Mouse (Mus musculus): ENCODE measurements around the gene S100a3. TPM values are rescaled to one million over a fixed set of nuclear protein-coding genes. Genes with fewer than 3 reads are reported as not detected.

Gene S100a3
- total RNA-seq, 1 experiment: 1.6 TPM

DNA sequence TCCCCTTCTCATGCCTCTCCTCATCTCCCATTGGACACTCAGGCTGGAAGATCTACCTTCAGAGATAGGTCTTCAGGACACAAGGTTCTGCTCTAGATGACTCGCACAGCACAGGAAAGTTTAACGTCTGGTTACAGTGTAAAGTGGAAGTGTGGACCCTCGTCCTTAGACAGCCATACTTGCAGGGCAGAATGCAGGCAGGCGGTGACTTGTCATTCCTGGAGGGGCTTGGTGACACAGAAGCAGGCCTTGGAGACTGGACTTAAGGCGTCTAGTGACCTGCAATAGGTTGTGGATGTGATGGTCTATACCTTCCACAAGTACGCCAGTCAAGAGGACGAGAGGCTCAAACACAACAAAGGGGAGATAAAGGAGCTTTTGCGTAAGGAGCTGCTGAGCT, 29.6 kb downstream of the S100a3 start, which contains the start of gene S100a2:
TSS of gene S100a2 (plus strand) at position 301 of the 400 bp plus-strand sequence.
- DNase-seq (ENCODE audit: low read depth, low spot score): no peak
- in situ Hi-C loops (cut with MboI; ENCODE audit: low sequenced_read_pairs in 2 of 2, unreplicated experiment in 2 of 2): no loop called here
- H3K9ac ChIP-seq (ENCODE audit: insufficient read depth, low read depth, low read length, poor library complexity, severe bottlenecking): no peak within 1 kb of the TSS
- H3K27ac ChIP-seq (ENCODE audit: insufficient read depth, low read depth, low read length, poor library complexity, severe bottlenecking): no peak within 1 kb of the TSS
- no peak within 1 kb of the TSS for H3K4me3 ChIP-seq (ENCODE audit: insufficient read depth in 1 of 2, low read depth in 1 of 2, low read length in 2 of 2, poor library complexity in 1 of 2, severe bottlenecking in 1 of 2)
- H3K36me3 ChIP-seq (ENCODE audit: control insufficient read depth, insufficient read depth, low read length, poor library complexity, severe bottlenecking): no peaks in the 10 kb centered on the region
- peaks cover 3 to 15% of the 10 kb centered on the region in 2 experiments; a peak in 1 of 4 replicates for H3K4me1 ChIP-seq (ENCODE audit: control insufficient read depth in 2 of 2, insufficient read depth in 2 of 2, low read length in 2 of 2, poor library complexity in 1 of 2)
- no peaks in the 10 kb centered on the region for H3K9me3 ChIP-seq (ENCODE audit: control insufficient read depth, insufficient read depth, low read depth, low read length)
- TF ChIP-seq ZNF384 (IDR thresholded peaks at IDR 0.05; ENCODE audit: low read depth, low read length) (no peak), ZC3H11A (IDR thresholded peaks at IDR 0.05; ENCODE audit: borderline replicate concordance, low read depth, low read length) (no peak), MAFK (IDR thresholded peaks at IDR 0.05; ENCODE audit: insufficient read depth, low read depth, low read length) (no peak), HCFC1 (IDR thresholded peaks at IDR 0.05; ENCODE audit: borderline replicate concordance, insufficient read depth, low read length) (no peak), CHD2 (IDR thresholded peaks at IDR 0.05; ENCODE audit: low read depth, low read length) (no peak)

DNA sequence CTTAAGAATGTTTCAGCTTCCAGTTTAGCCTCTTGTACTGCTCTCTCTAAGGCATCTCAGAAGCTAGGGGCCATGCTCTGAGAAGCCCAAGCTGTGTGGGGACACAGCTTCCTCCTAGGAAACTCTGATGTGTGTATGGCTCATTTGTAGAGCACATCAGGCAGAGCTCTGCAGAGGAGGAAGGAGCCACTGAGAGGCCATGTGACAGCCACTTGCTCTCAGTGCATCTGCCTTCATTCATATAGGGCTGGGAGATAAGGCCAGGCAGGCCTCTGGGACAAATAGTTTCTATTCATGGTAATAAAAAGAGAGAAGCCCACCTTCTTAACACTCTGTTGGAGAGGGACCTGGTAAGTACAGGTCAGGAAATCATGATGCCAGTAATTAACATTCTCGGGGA, 34.1 kb downstream of the S100a3 start:
- in situ Hi-C loops (cut with MboI; ENCODE audit: low sequenced_read_pairs in 2 of 2, unreplicated experiment in 2 of 2): no loop called here
- DNase-seq (ENCODE audit: low read depth, low spot score): no peak
- Histone ChIP-seq H3K9ac (ENCODE audit: insufficient read depth, low read depth, low read length, poor library complexity, severe bottlenecking) (no peak overlapping the region), H3K4me1 (ENCODE audit: control insufficient read depth in 2 of 2, insufficient read depth in 2 of 2, low read length in 2 of 2, poor library complexity in 1 of 2) (no peaks in the 10 kb centered on the region), H3K36me3 (ENCODE audit: control insufficient read depth, insufficient read depth, low read length, poor library complexity, severe bottlenecking) (no peaks in the 10 kb centered on the region), H3K4me3 (ENCODE audit: insufficient read depth in 1 of 2, low read depth in 1 of 2, low read length in 2 of 2, poor library complexity in 1 of 2, severe bottlenecking in 1 of 2) (no peak overlapping the region), H3K27ac (ENCODE audit: insufficient read depth, low read depth, low read length, poor library complexity, severe bottlenecking) (no peak overlapping the region), H3K9me3 (ENCODE audit: control insufficient read depth, insufficient read depth, low read depth, low read length) (no peaks in the 10 kb centered on the region)
- TF ChIP-seq CHD2 (IDR thresholded peaks at IDR 0.05; ENCODE audit: low read depth, low read length): no peak
- no peak for TF ChIP-seq MAFK (IDR thresholded peaks at IDR 0.05; ENCODE audit: insufficient read depth, low read depth, low read length)
- no peak for TF ChIP-seq ZC3H11A (IDR thresholded peaks at IDR 0.05; ENCODE audit: borderline replicate concordance, low read depth, low read length)
- TF ChIP-seq HCFC1 (IDR thresholded peaks at IDR 0.05; ENCODE audit: borderline replicate concordance, insufficient read depth, low read length): no peak
- no peak for TF ChIP-seq ZNF384 (IDR thresholded peaks at IDR 0.05; ENCODE audit: low read depth, low read length)

DNA sequence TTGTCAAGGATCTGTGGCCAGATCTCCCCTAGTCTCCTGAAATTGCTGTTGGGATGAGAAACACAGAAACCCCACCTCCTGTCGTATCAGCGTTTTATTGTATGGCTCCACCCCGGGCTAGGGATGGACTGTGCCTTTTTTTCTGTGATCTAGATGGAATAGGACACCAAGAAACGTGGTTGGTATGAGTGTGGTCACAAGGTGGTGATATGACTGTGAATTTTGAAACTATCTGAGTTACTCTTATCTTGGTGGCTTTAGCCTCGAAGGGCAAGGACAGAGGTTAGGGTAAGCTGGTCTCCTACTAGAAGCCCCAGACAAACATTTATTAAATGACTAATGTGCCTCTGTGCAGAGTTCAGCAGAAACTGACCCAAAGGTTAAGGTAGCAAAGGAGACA, 35.2 kb downstream of the S100a3 start:
- in situ Hi-C loops (cut with MboI; ENCODE audit: low sequenced_read_pairs in 2 of 2, unreplicated experiment in 2 of 2): no loop called here
- TF ChIP-seq ZNF384 (IDR thresholded peaks at IDR 0.05; ENCODE audit: low read depth, low read length) (no peak), HCFC1 (IDR thresholded peaks at IDR 0.05; ENCODE audit: borderline replicate concordance, insufficient read depth, low read length) (no peak), MAFK (IDR thresholded peaks at IDR 0.05; ENCODE audit: insufficient read depth, low read depth, low read length) (no peak), ZC3H11A (IDR thresholded peaks at IDR 0.05; ENCODE audit: borderline replicate concordance, low read depth, low read length) (no peak), CHD2 (IDR thresholded peaks at IDR 0.05; ENCODE audit: low read depth, low read length) (no peak)

DNA sequence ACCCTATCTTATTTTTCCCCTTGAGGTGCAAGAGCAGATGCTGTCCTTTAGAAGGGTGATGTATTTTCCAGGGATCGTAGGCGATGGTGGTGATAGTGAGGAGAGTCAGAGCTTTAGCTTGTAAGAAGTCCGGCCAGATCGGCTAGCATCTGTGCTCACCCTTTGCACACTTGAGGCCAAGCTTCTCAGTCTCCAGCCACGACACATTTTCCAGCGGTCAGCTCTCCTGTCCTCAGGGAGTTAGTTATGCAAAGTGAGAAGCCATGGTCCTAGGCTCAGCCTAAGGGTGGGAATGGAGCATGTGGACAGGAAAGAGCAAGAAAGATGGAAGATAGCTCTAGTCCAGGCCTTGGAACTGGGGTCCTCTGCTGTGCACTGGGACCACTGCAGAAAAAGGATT, 36.4 kb downstream of the S100a3 start:
- TF ChIP-seq CHD2 (IDR thresholded peaks at IDR 0.05; ENCODE audit: low read depth, low read length) (no peak), ZNF384 (IDR thresholded peaks at IDR 0.05; ENCODE audit: low read depth, low read length) (no peak), HCFC1 (IDR thresholded peaks at IDR 0.05; ENCODE audit: borderline replicate concordance, insufficient read depth, low read length) (no peak), MAFK (IDR thresholded peaks at IDR 0.05; ENCODE audit: insufficient read depth, low read depth, low read length) (no peak), ZC3H11A (IDR thresholded peaks at IDR 0.05; ENCODE audit: borderline replicate concordance, low read depth, low read length) (no peak)
- no peaks in the 10 kb centered on the region for H3K9me3 ChIP-seq (ENCODE audit: control insufficient read depth, insufficient read depth, low read depth, low read length)
- no peaks in the 10 kb centered on the region for H3K36me3 ChIP-seq (ENCODE audit: control insufficient read depth, insufficient read depth, low read length, poor library complexity, severe bottlenecking)
- H3K4me3 ChIP-seq (ENCODE audit: insufficient read depth in 1 of 2, low read depth in 1 of 2, low read length in 2 of 2, poor library complexity in 1 of 2, severe bottlenecking in 1 of 2): no peak overlapping the region
- no peak overlapping the region for H3K27ac ChIP-seq (ENCODE audit: insufficient read depth, low read depth, low read length, poor library complexity, severe bottlenecking)
- no peak for DNase-seq (ENCODE audit: low read depth, low spot score)
- no peak overlapping the region for H3K9ac ChIP-seq (ENCODE audit: insufficient read depth, low read depth, low read length, poor library complexity, severe bottlenecking)
- in situ Hi-C loops (cut with MboI; ENCODE audit: low sequenced_read_pairs in 2 of 2, unreplicated experiment in 2 of 2): no loop called here
- no peaks in the 10 kb centered on the region for H3K4me1 ChIP-seq (ENCODE audit: control insufficient read depth in 2 of 2, insufficient read depth in 2 of 2, low read length in 2 of 2, poor library complexity in 1 of 2)

More for the DNA sequence above, 35.2 kb downstream of the S100a3 start:
- no peaks in the 10 kb centered on the region for H3K9me3 ChIP-seq (ENCODE audit: control insufficient read depth, insufficient read depth, low read depth, low read length)
- H3K36me3 ChIP-seq (ENCODE audit: control insufficient read depth, insufficient read depth, low read length, poor library complexity, severe bottlenecking): no peaks in the 10 kb centered on the region
- no peak overlapping the region for H3K4me3 ChIP-seq (ENCODE audit: insufficient read depth in 1 of 2, low read depth in 1 of 2, low read length in 2 of 2, poor library complexity in 1 of 2, severe bottlenecking in 1 of 2)
- DNase-seq (ENCODE audit: low read depth, low spot score): no peak
- H3K9ac ChIP-seq (ENCODE audit: insufficient read depth, low read depth, low read length, poor library complexity, severe bottlenecking): no peak overlapping the region
- H3K27ac ChIP-seq (ENCODE audit: insufficient read depth, low read depth, low read length, poor library complexity, severe bottlenecking): no peak overlapping the region
- no peaks in the 10 kb centered on the region for H3K4me1 ChIP-seq (ENCODE audit: control insufficient read depth in 2 of 2, insufficient read depth in 2 of 2, low read length in 2 of 2, poor library complexity in 1 of 2)

DNA sequence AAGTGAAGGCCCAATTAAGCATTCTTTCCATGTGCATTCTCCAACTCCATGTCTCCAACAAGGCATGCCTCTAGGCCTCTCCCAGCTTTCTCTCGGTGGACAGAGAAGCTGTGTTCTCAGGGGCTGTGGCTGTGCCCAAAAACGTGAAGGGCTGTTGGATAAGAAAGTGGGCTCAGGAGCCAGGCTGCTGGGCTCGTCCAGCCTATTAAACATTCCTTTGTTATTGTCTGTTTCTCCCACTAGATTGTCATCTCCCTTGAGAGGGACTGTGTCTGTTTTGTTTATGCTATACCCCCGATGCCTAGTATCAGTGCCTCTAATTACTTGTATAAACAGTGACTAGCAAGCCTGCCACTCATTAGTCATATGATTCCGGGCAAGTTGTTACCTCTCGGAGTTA, 37.4 kb downstream of the S100a3 start:
- H3K27ac ChIP-seq (ENCODE audit: insufficient read depth, low read depth, low read length, poor library complexity, severe bottlenecking): no peak overlapping the region
- H3K4me3 ChIP-seq (ENCODE audit: insufficient read depth in 1 of 2, low read depth in 1 of 2, low read length in 2 of 2, poor library complexity in 1 of 2, severe bottlenecking in 1 of 2): no peak overlapping the region
- TF ChIP-seq MAFK (IDR thresholded peaks at IDR 0.05; ENCODE audit: insufficient read depth, low read depth, low read length) (no peak), HCFC1 (IDR thresholded peaks at IDR 0.05; ENCODE audit: borderline replicate concordance, insufficient read depth, low read length) (no peak), CHD2 (IDR thresholded peaks at IDR 0.05; ENCODE audit: low read depth, low read length) (no peak), ZNF384 (IDR thresholded peaks at IDR 0.05; ENCODE audit: low read depth, low read length) (no peak), ZC3H11A (IDR thresholded peaks at IDR 0.05; ENCODE audit: borderline replicate concordance, low read depth, low read length) (no peak)
- no peaks in the 10 kb centered on the region for H3K4me1 ChIP-seq (ENCODE audit: control insufficient read depth in 2 of 2, insufficient read depth in 2 of 2, low read length in 2 of 2, poor library complexity in 1 of 2)
- H3K36me3 ChIP-seq (ENCODE audit: control insufficient read depth, insufficient read depth, low read length, poor library complexity, severe bottlenecking): no peaks in the 10 kb centered on the region
- DNase-seq (ENCODE audit: low read depth, low spot score): no peak
- in situ Hi-C loops (cut with MboI; ENCODE audit: low sequenced_read_pairs in 2 of 2, unreplicated experiment in 2 of 2): no loop called here
- H3K9me3 ChIP-seq (ENCODE audit: control insufficient read depth, insufficient read depth, low read depth, low read length): no peaks in the 10 kb centered on the region
- no peak overlapping the region for H3K9ac ChIP-seq (ENCODE audit: insufficient read depth, low read depth, low read length, poor library complexity, severe bottlenecking)
